Mouse (Mus musculus) heart, postnatal 0 days (tissue): Measurements from ENCODE around the gene Gm5447.

Experiments
- CTCF ChIP-seq: IDR thresholded peaks from 2 replicates; pipeline ENCODE4 v1.5.1; 2016; ENCODE audit warnings: antibody characterized with exemption, control low read depth, low read depth
- EP300 ChIP-seq: IDR thresholded peaks from 2 replicates; pipeline ENCODE4 v1.6.1; 2016; ENCODE audit warnings: antibody characterized with exemption, low read depth

- no peak for TF ChIP-seq EP300
- no peak for TF ChIP-seq CTCF
Observed at GRCm38 (mm10) chr13:30987686-30988085, 13.7 kb downstream of the Gm5447 start.
